Mouse (Mus musculus): ENCODE data around the gene Dennd1a. TPM values are rescaled to one million over a fixed set of nuclear protein-coding genes. Genes with fewer than 3 reads are reported as not detected.

The Dennd1a gene
- polyA plus RNA-seq, 2 experiments from 2014 or later, result 8.8 to 13.4 TPM

DNA sequence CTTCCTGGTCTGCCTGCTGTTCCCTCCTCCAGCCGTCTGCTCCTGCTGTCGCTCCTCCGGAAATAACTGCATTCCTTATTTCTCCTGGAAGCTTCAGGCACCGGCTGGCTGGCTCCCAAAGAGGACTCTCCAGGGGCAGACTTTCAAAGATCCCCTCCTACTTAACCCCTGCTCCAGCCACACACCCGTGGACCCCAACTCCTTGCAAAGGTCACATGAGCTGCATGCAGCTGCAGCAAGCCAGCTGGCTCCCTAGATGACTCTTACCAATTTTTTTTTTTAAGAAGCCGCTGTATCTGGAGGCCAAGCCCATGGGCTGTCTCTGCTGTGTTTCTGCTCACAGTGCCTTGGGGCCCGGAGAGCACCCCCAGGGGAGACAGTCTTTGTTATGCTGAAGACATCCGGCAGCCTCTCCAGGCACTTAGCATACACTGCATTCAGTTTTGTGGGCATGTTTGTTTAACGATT, 520.1 kb downstream of the Dennd1a start:
- ATAC-seq, result no peak

DNA sequence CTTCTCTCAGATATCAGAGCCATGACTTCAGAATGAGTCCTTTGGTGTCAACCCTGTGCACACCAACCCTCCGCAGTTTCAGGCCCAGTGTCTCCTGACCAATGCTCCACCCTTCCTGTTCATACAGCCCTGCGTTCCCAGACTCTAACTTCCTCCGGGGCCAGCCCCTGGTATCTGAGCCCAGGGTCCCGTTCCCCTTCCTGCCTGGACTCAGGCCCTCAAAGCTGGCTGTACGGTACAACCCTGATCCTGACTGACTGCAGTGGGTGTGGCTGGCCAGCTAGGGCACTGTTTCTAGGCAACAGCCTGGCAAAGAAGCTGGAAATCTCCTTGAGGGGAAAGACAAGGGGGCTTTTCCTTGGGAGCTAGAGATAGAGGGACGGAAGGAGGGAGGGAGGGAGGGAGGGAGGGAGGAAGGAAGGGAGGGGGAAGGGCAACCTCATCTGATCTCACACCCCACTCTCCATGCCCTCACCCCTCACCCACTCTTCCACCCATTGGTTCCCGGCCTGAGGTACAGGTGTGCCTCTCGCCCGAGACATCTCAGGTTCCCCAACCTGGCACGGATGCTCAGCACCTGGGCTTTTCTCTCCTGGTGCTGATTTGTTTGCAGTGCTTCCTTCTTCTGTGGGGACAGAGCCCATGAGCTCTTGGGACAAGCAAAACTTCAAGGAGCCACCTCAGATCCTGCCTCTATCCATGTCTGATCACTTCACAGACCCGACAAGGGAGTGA, 521.0 kb downstream of the Dennd1a start:
- no peak for ATAC-seq

- ATAC-seq, result peak; percentile 61
Observed at GRCm38 (mm10) chr2:37765082-37765483, 522.1 kb downstream of the Dennd1a start.

- ATAC-seq, result no peak
Observed at GRCm38 (mm10) chr2:37764514-37764913, 522.7 kb downstream of the Dennd1a start.

- no peak for ATAC-seq
Observed at GRCm38 (mm10) chr2:37763638-37764037, 523.6 kb downstream of the Dennd1a start.

- no peak for ATAC-seq
Observed at GRCm38 (mm10) chr2:37760633-37761032, 526.6 kb downstream of the Dennd1a start.

- no peak for ATAC-seq
Observed at GRCm38 (mm10) chr2:37758343-37759015, 528.7 kb downstream of the Dennd1a start.

DNA sequence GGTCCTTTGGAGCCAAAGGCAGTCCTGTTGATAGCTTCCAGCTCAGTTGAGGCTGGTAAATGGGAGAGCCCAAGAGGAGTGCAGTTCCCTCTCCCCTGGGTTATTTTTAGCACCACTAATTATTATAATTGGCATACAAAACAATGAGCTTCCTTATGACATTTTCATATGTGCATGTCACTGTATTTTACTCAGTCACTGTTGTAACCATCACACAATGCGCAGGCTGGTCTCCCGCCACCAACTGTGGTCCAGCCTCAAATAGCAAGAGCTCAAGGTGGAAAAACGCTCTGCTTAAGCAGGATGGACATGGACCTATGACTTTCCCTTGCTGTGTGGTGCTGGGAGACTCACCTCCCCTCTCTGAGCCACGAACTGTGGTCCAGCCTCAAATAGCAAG, 529.4 kb downstream of the Dennd1a start:
- no peak for ATAC-seq

DNA sequence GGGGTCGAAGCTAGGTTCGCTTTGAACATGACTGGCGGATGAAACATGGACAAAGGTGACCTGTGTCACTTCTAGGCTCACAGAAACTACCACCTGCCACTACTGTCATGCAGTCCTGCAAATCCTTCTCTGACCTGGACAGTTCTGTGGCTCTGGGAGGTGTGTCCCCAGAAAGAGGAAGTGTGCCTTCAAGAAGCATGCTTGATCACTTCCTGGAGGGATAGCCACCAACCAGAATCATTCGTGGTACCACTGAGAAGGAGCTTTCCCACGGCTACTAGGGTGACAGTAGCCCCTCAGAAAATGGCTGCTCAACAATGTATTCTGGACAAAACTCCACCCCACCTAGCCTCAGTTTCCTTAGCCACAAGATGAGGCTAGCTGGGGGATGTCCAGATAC, 530.2 kb downstream of the Dennd1a start:
- no peak for ATAC-seq

- no peak for ATAC-seq
Observed at GRCm38 (mm10) chr2:37756220-37756930, 530.8 kb downstream of the Dennd1a start.

- no peak for ATAC-seq
Observed at GRCm38 (mm10) chr2:37751114-37751513, 536.1 kb downstream of the Dennd1a start.

DNA sequence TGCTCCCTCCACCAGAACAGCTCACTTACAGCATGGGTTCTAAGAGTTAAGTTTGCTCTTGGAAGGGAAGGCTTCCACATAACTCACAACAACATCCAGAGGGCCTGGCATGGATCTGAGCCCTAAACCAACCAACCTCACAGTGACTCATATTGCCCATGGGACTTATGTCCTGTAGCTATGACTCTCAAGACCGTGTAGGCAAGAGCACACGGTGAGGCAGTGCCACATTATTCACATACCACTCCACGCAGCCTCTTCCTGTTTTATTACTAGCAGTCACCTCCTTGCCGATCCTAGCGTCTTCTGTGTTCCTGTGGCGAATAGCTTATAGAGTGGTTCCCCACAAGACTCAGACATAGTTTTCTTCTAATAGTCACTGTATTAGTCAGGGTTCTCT, 537.9 kb downstream of the Dennd1a start:
- no peak for ATAC-seq

Other genes with a start within 250 kb of the Dennd1a start
- gene Lhx2, start 51.9 kb upstream of the Dennd1a start, polyA plus RNA-seq (2017; shearing (Covaris generic)), result not detected
- gene Nek6, start 224.3 kb upstream of the Dennd1a start, polyA plus RNA-seq (2017; shearing (Covaris generic)), result 1 to 10 TPM; 3.0 to 3.5 TPM